8 mouse cellular contexts compared by ENCODE assay signal in genomic region chr6:12748454-12748786, GRCm38 (mm10). TPM values are rescaled to one million over a fixed set of nuclear protein-coding genes. Genes with fewer than 3 reads are reported as not detected.
DNase-seq lines count a peak whose midpoint lies in the region; ATAC-seq and TF ChIP-seq lines count a peak whose summit lies in the region.

No protein-coding gene starts in this region.

- H3K27me3 ChIP-seq in E14TG2a.4 (ENCODE audit: insufficient read depth, low read length), result peaks cover 31% of the 10 kb centered on the region
- peaks cover 7% of the 10 kb centered on the region; the same call in 1 of the 2 replicates for H3K27me3 ChIP-seq in forebrain, embryonic 11.5 days (ENCODE audit: control insufficient read depth, insufficient read depth, low read length)
- H3K27me3 ChIP-seq in limb, embryonic 13.5 days, result no peaks in the 10 kb centered on the region
- H3K27me3 ChIP-seq in small intestine, adult 2 months (ENCODE audit: control insufficient read depth, insufficient read depth, low read length), result peaks cover 7% of the 10 kb centered on the region

- peak overlapping the region; percentile 84 for H3K27ac ChIP-seq in gastrocnemius, adult 2 months
- H3K27ac ChIP-seq in forebrain, embryonic 11.5 days (ENCODE audit: low read depth, low read length), result no peak overlapping the region
- peak overlapping the region; percentile 77 for H3K27ac ChIP-seq in limb, embryonic 13.5 days
- no peak overlapping the region for H3K27ac ChIP-seq in small intestine, adult 2 months (ENCODE audit: insufficient read depth, low read depth, low read length)

- no peak for TF ChIP-seq POLR2A in small intestine, adult 2 months (IDR thresholded peaks at IDR 0.05; ENCODE audit: low read depth, low read length)

- H3K9ac ChIP-seq in forebrain, embryonic 11.5 days (ENCODE audit: low read length), result peak overlapping the region; percentile 58
- peak overlapping the region; percentile 78 for H3K9ac ChIP-seq in limb, embryonic 13.5 days

- no peak for TF ChIP-seq CTCF in gastrocnemius, adult 2 months (IDR thresholded peaks at IDR 0.05)
- TF ChIP-seq CTCF in E14TG2a.4 (conservative IDR thresholded peaks at IDR 0.05; ENCODE audit: low read length), result no peak
- TF ChIP-seq CTCF in small intestine, adult 2 months (IDR thresholded peaks at IDR 0.05; ENCODE audit: extremely low read depth, insufficient read length, insufficient replicate concordance, low read depth, low read length), result no peak

- 0% methylated on average over 6 of the region's 6 CpGs for WGBS in forebrain, embryonic 11.5 days
- 2% methylated on average over 6 of the region's 6 CpGs for WGBS in limb, embryonic 13.5 days
- 1% methylated on average over 6 of the region's 6 CpGs for WGBS in small intestine, adult 2 months

- intact Hi-C loops in gastrocnemius, adult 2 months (cut with DNase I), result no loop called here
- intact Hi-C loops in gastrocnemius, postnatal 14 days (cut with DNase I; ENCODE audit: low total_unique reads), result no loop called here

- no peak for ATAC-seq in forebrain, embryonic 11.5 days (replicated peaks; ENCODE audit: low FRiP score)
- no peak; the same call in 1 of the 2 replicates for ATAC-seq in limb, embryonic 13.5 days (ENCODE audit: low FRiP score, low read depth)

- H3K4me3 ChIP-seq in gastrocnemius, adult 2 months, result peak overlapping the region; percentile 80
- peak overlapping the region; percentile 83 for H3K4me3 ChIP-seq in E14TG2a.4 (replicated peaks; ENCODE audit: low read length)
- H3K4me3 ChIP-seq in forebrain, embryonic 11.5 days (ENCODE audit: low read depth, low read length), result peak overlapping the region; percentile 55
- H3K4me3 ChIP-seq in limb, embryonic 13.5 days, result peak overlapping the region; percentile 70
- peak overlapping the region; percentile 66 for H3K4me3 ChIP-seq in small intestine, adult 2 months (ENCODE audit: low read depth, low read length)

- no peaks in the 10 kb centered on the region for H3K9me3 ChIP-seq in E14TG2a.4 (ENCODE audit: low read length)
- no peaks in the 10 kb centered on the region for H3K9me3 ChIP-seq in forebrain, embryonic 11.5 days (ENCODE audit: control insufficient read depth, low read length)
- no peaks in the 10 kb centered on the region for H3K9me3 ChIP-seq in limb, embryonic 13.5 days

- no peaks in the 10 kb centered on the region for H3K36me3 ChIP-seq in E14TG2a.4 (ENCODE audit: insufficient read depth, low read length)
- no peaks in the 10 kb centered on the region for H3K36me3 ChIP-seq in forebrain, embryonic 11.5 days (ENCODE audit: control insufficient read depth, insufficient read depth, low read length)
- no peaks in the 10 kb centered on the region for H3K36me3 ChIP-seq in limb, embryonic 13.5 days
- H3K36me3 ChIP-seq in small intestine, adult 2 months (ENCODE audit: control insufficient read depth, insufficient read depth, low read length), result no peaks in the 10 kb centered on the region

- peaks cover 2% of the 10 kb centered on the region; the same call in 1 of the 2 replicates for H3K4me1 ChIP-seq in E14TG2a.4 (replicated peaks; ENCODE audit: low read depth, low read length)
- H3K4me1 ChIP-seq in forebrain, embryonic 11.5 days (replicated peaks; ENCODE audit: control insufficient read depth, insufficient read depth, low read length), result peaks cover 3% of the 10 kb centered on the region
- H3K4me1 ChIP-seq in limb, embryonic 13.5 days, result peaks cover 6% of the 10 kb centered on the region; the same call in 1 of the 2 replicates
- no peaks in the 10 kb centered on the region for H3K4me1 ChIP-seq in small intestine, adult 2 months (ENCODE audit: control insufficient read depth, insufficient read depth, insufficient read length, low read length)

- peak overlapping the region; percentile 65 for H3K4me2 ChIP-seq in forebrain, embryonic 11.5 days (ENCODE audit: low read depth, low read length, severe bottlenecking)
- peak overlapping the region; percentile 91 for H3K4me2 ChIP-seq in limb, embryonic 13.5 days (replicated peaks)

- DNase-seq in gastrocnemius, adult 2 months, result no peak
- DNase-seq in gastrocnemius, postnatal 14 days, result no peak
- peak; percentile 51 for DNase-seq in forebrain, embryonic 11.5 days (ENCODE audit: low spot score)
- no peak for DNase-seq in layer of hippocampus, adult 11-12 months (ENCODE audit: low spot score)
- no peak for DNase-seq in urinary bladder, postnatal 4 days (ENCODE audit: low spot score in 2 of 2)

RNA-seq across cellular contexts. Expression of gene Thsd7a, which starts 0.8 kb away (rescaled TPM):
- total RNA-seq in gastrocnemius, adult 2 months (2021), result 1 to 10 TPM; 2.0 to 2.2 TPM
- 1 to 10 TPM; 2.3 to 2.8 TPM for total RNA-seq in gastrocnemius, postnatal 14 days (2021)
- 4.9 and 5.8 TPM in 2 replicates for polyA plus RNA-seq in forebrain, embryonic 11.5 days (2014; fragmentation: Nextera tagmentation; extraction: Ambion mirVana)
- polyA plus RNA-seq in limb, embryonic 13.5 days (2015; fragmentation: Nextera tagmentation; extraction: Ambion mirVana), result 6.6 and 7.6 TPM in 2 replicates
- polyA plus RNA-seq in small intestine, adult 2 months (2012; rRNA removed), result 0.41 and 1.8 TPM in 2 replicates

Comparison
In these comparisons a context has a peak if more than half of its experiments do, and no peak if none do; other contexts are left out.
1. H3K27ac ChIP-seq: peak in gastrocnemius, adult 2 months (single experiment) and limb, embryonic 13.5 days (single experiment); none in forebrain, embryonic 11.5 days (single experiment) and small intestine, adult 2 months (single experiment).
2. Peak in every context shown above with its lines, with median percentiles within 50 percentile points of each other: H3K4me3 ChIP-seq.